Mouse (Mus musculus): Measurements from ENCODE around the gene Cux1.

The Cux1 gene

DNA sequence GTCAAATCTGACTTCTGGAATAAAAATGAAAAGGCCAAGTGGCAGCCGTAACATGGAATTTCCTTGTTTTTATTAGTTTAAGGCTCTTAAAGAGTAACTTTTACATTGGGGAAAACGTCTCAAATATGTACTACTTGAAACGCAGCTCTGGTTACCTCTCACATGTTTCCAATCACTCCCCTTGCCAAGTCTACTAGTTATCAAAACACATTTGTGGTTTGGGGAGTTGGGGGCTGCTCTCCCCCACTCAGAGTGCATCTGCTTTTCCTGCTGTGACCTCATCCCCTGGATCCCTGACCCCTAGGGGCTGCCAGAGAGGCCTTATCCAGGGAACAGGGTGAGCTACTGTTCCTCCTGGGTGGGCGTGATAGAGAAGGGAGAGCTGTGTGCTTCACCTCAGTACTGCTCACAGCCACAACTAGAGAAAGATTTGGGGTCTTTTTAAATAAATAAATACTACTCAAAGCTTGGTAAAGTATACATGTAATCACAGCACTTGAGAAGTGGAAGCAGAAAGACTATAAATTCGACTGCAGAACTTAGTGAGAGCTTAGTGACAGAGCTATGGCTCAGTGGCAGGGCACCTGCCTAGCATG lies 64.7 kb downstream of the Cux1 start:
- DNase-seq = no peak

DNA sequence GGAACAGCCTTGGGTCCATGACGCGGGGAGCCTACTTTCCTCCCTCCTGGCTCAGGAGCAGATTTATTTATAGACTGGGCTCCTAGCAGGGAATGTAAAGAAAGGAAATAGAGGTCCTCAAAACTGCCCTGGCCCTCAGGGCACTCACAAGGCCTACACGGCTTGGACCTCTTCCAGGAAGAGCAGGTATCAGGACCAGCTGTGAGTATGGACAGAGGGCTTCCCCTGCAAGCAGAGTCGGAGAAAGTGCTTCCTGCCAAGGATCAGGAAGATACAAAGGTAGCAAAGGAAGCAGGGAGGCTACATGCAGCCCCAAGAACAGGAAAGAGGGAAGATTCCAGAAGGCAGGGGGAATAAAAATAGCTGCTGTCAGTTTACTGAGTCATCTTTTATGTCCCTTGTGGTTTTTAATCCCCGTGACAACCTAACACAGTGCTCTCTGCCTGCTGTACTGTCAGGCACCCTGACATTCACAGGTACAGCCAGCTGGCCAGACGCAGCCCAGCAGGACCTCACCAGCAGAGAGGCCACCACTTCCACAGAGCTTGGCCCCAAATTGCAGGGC lies 66.9 kb downstream of the Cux1 start:
- no peak for DNase-seq

DNA sequence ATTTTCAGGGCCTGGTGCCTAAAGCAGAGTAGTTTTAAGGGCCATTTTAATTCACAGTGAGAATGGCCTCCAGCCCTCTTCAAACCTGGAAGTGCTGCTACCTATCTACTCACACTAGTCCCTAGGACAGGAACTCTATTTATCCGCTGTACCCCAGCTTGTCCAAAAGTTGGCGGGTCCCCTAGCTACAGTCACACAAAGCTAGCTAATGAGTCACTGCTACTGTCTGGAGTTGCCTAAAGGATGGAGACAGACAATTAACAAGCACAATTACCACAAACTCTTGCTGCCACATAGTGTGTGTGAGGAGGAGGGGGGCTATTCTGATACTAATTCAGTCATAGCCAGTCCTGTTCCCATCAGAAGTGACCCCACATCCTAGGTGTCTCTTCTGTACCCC lies 68.0 kb downstream of the Cux1 start:
- DNase-seq = no peak

DNA sequence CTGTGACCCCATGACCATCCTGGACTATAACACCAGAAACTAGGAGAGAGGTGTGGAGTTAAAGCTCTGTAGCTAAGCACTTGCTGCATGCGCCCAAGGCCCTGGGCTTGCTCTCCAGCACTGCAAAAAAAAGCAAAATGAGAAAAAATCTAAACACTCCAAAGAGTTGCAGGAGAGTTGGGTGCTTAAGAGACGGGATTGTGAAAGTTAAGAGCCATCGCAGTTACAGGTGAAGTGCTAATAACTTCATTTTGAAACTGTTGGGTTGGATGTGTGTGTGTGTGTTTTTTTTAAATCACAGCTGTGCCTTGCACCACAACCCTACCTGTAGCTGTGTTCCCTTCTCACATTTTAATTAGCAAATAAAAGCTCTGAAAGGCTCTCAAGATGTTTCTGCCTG lies 68.5 kb downstream of the Cux1 start:
- DNase-seq = no peak

DNA sequence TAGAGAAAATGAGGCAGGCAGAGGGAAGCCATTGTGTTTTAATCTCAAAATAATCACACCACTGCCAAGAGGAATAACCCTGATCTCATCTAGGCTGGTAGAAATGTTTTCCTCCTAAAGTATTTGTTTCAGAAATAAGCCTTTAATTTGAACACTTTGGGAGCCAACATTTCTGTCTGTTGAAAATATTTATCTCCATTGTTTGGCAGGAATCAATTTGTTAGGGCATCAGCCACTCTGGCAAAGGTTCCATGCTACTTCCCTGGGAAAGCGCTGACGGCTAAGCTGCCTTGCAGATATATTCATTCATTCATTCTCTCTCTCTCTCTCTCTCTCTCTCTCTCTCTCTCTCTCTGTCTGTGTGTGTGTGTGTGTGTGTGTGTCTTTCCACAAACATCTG lies 70.0 kb downstream of the Cux1 start:
- DNase-seq = no peak

DNA sequence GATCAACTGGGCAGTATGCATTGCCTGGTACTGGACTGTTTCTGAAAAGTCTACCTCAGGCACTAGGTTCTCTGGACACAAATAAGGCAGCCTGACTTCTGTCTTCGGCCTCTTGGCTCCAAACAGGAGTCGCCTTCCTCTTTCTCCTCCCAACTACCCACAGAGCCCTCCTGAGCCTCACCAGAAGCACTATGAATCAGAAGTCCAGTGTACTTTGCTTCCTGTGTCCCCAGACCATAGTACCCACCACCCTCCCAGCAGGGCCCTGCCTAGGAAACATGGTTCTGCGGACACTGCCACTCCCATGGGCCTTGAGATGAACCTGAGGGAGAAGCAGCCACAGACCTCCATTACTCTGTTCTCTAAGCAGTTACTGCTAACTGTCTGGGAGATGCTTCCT lies 71.7 kb downstream of the Cux1 start:
- DNase-seq = no peak

DNA sequence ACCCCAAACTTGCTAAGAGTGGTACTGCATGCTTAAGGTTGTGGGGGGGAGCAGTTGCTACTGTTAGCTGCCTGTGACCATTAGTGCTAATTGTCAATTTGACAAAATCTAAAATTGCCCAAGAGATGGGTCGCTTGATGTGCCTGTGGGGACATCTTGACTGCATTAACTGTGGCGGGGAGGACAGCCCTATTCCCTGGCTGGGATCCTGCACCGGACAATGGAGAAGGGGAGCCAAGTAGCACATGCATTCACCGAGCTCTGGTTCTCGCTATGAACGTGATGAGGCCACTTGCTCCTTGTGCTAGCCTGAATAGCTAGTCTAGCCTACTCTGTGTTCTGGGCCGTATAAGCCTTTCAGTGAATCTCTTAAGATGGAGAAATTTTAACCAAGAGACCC lies 72.4 kb downstream of the Cux1 start:
- no peak for DNase-seq

DNA sequence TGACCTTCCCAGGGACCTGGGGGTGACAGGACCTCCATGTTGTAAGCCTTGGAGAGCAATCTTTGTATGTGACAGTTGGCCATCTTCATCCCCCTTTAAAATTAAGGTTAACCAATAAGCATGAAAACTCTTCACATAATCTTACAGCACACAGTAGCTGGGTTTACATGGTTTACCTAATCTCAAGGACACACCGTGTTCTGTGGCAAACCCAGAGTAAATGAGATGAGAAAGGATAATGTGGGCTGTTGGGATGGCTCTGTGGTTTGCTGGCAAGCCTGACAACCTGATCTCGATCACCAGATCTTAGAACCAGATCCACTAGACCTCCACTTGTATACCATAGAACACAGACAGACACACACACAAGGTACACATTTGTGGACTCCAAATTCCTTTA lies 73.0 kb downstream of the Cux1 start:
- no peak for DNase-seq

DNA sequence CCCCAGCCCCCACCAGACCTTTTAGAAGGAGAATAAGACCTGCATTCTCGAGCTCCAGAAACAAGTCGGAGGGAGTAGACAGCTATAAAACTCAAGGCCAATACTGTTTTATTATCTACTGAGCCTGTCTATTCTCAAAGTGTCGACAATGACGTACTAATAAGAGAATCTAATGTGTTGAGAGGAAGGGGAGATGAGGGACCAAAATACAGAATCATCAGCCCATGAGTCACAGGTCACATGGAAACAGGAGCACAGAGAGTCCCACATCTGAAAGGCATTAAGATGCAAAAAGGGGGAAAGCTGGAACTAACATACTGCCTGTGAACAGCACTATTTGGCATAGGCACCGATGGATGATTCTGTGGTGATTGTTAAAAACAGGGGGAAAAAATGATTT lies 77.8 kb downstream of the Cux1 start:
- DNase-seq = no peak

DNA sequence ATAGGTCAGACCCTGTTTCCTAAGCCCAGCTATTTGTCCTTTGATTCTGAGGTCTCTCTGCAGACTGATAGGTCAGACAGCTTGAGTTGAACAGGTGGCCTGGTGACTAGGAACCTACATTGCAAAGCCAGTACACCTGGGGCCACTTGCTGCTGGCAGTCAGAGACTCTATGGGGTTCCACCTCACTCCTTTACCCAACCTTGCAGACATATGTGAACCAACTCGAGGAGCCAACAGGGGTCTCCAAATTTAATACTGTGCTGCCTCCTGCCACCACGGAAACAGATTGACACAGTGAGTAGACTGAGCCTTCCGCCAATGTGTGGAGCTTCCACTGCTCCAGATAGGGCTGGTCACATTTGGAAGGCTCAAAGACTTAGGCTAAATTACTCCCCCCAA lies 78.6 kb downstream of the Cux1 start:
- no peak for DNase-seq

DNA sequence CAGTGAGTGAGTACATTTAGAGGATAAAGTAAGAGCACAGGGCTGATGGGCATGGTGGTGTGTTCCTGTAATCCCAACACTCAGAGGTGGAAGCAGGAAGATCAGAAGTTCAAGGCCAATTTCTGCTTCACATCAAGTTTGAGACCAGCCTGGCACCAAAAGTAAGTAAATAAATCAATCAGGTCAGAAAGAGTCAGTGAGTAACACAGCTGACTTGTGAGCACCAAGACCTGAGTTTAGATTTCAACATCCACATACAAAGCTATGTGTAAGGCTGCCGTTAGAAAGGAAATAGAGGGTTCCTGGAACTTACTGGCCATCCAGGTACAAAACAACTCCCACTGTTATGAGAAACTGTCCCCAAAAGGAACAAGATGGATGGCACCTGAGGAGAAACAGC lies 79.1 kb downstream of the Cux1 start:
- no peak for DNase-seq

DNA sequence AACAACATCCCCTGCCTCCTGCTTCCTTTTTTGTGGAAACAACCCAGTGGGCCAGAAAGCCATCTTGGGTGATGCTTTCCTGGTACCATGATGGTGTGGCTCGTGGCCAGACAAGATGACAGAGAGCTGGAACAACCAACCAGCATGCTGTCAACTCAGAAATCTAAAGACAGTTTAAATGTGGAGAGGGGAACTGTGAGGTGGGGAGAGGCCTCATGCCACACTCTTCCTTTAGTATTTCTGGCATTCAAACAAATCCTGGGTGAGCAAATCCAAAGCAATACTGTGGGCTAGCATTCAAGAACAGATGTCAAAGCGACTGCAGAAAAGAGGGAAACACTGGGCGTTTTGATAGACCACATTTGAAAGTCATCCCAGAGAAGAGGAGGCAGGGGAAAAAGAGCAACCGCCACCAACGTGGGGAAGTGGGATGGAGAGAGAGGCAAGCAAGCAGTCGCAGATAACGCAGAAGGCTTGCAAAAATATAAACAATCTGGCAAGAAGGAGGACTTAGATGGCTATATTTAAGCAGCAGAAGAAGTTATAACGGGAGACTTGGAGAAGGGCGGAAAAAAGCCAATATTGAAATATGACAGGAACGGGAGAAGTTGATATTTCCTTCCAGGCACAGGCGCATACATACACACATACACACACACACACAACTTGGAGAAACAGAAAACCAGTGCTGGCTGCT lies 79.7 kb downstream of the Cux1 start:
- DNase-seq = no peak

DNA sequence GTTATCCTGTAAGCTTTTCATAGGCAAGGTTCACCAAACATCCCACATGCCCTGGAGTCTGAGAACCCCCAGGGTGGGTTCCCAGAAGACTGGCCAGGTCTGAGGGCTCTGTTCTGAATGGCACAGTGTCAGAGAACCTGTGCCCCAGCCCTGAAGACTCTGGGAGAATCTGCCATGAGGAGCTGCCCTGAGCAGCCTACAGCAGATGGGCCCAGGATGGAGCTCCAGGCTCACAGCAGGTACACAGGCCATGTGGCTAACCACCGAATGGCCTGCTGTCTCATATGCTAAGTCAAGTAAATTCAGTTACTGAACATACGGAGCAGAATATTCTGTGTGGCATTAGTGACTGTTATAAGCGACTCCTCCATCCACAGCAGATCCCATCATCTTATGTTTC lies 80.9 kb downstream of the Cux1 start:
- DNase-seq = no peak

DNA sequence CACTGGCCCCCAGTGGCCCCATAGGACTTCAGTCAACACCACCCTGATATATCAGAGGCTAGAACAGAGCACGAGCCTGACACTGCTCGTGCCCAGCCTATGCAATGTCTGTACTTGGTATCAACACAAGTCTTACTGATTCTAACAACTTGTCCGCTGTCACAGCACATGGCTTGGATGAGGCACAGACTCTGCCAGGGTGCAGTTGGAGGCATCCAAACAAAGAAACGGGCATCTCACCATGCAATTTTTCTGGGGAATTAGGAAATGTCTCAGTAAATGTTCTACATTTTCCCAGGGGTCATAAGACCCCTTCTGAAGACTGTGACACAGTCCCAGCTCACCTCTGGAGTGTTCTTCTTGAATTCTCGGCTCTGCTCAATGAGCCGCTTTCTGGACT lies 81.9 kb downstream of the Cux1 start:
- DNase-seq = no peak

DNA sequence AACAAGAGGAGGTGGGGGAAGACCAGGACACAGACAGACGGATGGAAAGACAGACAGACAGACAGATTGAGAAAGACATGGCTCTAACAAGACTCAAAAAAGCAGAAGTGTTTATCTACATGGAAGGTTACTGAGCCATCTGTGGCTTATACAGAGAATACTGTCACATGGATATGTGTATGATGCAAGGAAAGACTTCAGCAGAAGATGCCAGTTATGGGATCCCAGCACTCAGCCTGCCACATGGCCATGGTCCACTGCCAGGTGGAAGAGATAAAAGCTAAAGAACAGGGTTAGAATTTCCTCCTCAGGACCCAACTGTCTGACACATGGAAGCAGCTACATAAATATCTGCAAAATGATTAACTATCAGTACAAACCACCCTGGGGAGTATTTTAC lies 84.9 kb downstream of the Cux1 start:
- no peak for DNase-seq

DNA sequence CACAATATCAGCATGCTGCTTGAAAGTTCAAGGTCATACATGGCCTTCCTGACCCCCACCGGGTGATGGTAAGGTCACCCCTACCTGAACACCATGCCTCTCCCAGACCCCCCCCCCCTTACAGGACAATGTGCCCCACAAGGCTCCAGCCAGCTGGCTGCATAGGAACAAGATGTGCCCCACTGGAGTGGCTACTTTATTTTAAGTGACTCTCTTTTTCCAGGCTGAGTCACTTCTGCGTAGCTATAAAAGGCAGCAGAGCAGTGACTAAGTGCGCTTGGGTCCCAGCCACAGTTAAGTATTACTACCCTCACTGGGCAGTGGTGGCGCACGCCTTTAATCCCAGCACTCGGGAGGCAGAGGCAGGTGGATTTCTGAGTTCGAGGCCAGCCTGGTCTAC lies 86.7 kb downstream of the Cux1 start:
- no peak for DNase-seq

DNA sequence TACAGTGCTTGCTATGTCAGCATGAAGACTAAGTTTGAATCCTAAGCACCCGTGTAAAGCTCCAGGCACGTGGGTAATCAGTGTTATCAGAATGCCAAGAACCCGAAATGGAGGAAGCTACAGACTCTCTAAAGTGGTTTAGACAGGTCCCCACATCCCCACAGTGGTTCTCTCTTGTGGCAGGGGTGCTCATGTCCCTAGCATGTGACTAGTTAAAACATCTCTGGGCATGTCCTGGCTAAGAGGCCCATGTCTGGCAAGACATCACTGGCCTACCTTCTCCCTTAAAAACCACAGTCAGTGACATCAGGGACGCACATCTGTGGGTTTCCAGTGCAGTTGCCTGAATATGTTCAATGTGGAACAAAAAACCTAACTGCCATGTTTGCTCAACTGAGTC lies 87.5 kb downstream of the Cux1 start:
- no peak for DNase-seq

DNA sequence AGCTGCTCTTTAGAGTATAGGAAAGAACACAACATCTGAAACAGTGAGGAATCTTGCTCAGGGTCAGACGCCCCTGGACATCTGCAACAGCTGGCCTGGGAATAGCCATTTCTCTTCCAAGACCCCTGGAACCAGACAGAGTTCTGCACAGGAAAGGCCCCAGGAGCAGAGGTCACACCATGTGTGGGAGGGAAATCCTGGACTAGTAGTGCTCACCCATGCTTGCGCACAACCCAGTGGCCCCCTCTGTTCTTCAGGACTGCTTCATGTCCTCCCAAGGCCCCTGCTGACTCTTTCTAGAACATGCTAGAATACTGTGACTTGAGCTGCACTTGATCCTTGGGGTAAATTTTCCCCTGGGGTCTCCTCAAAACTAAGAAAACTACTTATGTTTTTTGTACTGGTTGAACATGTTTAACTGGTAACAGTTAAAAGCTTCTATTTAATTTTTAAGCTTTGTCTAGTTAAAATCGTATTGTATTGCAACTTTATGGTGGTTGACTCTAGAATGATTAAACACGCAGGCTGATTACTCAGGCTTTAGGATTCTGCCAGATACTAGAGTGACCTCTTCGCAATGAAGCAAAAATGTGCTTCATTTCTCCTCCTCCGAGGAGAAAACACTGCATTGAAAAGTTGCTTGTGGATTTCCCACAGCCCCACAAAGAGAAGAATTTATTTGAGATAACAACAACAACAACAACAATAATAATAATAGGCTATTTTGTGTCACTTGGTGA lies 88.1 kb downstream of the Cux1 start:
- DNase-seq = no peak

DNA sequence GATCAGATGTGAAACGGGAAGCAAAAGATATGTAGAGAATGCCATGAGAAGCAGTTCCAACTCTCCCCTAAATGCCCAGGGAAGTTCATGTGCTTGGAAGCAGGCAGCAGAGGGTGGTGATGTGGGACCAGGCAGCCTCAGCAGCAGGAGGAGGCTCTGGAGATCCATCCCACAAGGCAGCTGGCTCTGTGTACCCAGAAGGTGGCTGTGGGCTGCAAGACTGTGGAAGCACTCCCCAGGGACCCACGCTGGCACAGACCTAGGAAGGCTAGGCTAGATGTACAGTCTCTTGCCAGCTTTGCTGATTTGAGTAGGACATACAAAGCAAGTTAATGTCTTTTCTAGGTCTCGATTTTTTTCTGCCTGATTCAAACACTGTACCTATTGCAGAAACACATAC lies 91.0 kb downstream of the Cux1 start:
- no peak for DNase-seq

DNA sequence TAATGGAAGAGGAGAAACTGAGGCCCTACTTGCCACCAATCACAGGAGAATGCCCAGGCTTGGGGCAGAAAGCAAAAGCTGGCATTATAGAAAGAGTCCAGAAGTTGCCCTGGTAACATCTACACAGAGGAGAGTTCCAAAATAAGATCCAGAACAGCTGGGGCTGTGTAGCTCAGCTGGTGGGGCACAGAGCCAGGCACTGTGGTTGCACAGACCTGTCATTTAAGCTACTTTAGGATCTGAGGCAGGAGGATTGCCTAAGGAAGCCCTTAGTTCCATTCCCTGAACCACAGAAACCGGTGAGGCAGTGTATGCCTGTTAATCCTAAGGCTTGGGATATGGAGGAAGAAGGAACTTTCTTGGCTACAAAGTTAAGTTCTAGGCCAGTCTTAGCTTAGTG lies 92.1 kb downstream of the Cux1 start:
- no peak for DNase-seq

DNA sequence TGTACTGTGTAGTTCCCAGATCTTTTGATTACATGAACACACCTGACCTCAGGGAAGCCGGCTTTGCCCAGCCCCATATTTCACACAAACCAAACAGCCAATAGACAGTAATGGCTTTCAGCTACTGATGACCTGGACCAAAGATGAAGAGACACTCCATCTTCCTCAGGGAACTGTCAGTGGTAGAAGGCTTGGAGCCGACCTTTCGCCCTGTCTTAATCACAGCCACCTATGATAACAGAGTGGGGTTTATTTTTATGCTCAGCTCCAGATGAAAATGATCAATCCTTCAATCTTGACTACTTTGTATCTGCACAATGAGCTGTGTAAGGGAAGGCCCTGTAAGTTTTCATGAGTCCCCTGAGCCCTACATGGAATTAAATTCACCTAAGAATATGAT lies 93.2 kb downstream of the Cux1 start:
- no peak for DNase-seq

DNA sequence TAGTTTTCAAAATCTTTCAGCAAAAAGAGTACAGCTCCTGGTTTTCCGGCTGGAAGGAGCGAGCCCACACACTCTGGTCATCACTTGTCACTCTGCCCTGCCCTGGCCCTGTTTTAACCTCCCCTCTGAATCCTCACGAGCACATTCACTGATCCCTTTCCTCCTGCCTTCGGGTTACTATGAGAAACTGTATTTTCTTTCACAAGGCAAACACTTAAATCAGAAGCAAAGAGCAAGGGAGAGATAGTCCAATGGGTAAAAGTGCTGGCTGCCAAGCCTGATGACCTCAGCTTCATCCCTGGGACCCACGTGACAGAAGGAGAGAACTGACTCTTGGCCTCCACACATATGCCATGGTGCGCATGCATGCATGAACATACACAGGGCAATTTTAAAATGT lies 94.0 kb downstream of the Cux1 start:
- DNase-seq = no peak

DNA sequence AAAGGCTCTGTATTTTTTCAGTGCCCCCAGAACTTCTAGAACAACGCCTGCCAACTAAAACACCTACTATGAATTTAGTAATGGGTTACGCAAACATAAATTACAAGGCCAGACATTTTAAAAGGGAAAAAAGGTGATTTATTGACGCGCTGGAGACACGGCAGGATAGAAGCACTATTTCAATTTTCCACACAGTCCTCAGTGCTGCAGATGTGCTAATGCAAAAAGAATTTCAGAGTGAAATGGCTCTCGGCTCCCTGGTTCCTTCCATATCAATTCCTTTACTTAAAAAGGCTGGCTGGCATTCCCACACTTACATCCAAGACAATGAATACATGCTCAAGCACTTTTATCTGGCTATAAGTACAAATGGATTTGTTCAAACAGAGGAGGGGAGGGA lies 94.4 kb downstream of the Cux1 start:
- DNase-seq = no peak
